Mouse (Mus musculus): ENCODE data around the gene Spink4.

DNA sequence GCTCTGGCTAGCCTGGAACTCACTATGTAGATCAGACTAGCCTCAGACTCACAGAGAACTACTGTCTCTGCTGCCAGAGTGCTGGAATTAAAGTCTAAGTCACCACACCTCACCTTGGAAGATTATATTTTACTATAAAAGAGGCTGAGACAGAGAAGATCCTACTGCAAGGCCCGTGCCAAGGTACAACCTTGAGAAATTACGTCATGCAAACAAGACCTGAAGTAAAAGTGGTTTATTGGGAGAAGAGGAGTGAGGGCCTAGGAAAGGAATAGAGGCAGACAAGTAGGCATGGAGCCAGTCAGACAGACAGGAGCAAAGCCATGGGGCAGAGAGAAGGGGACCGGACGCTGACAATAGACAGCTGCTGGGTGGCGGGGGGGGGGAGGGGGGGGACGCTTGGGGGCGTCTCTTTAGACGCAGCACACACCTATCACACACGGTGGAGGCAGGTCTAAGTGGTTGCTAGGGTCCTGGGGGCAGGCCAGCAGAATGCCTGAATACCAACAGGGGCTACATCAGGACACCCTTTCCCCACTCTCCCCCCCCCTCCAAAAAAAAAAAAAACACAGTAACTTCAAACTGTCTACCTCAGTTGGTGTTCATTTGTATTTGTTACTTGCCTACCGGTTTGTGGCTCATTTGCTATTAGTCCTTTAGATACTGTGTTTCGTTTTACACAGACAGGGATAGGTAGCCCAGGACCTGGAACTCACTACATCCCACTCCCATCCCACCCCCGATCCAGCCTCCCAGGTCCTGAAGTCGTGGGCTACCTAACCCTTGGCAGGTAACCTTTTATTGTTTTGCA, 50.1 kb downstream of the Spink4 start:
- no peak for TF ChIP-seq CTCF (IDR thresholded peaks at IDR 0.05; ENCODE audit: control insufficient read depth, insufficient read depth, insufficient read length)
- no peak for TF ChIP-seq MYOG (IDR thresholded peaks at IDR 0.05; ENCODE audit: control insufficient read depth, extremely low read depth, insufficient read length)
- no peak for TF ChIP-seq CEBPB (IDR thresholded peaks at IDR 0.05; ENCODE audit: low read depth)
- no peak for TF ChIP-seq MAX (IDR thresholded peaks at IDR 0.05)
- TF ChIP-seq USF1 (IDR thresholded peaks at IDR 0.05; ENCODE audit: low read depth) = no peak

All from C2C12 (cell line).